Comparison of ENCODE assay signal across 21 mouse cellular contexts in the genomic region with DNA sequence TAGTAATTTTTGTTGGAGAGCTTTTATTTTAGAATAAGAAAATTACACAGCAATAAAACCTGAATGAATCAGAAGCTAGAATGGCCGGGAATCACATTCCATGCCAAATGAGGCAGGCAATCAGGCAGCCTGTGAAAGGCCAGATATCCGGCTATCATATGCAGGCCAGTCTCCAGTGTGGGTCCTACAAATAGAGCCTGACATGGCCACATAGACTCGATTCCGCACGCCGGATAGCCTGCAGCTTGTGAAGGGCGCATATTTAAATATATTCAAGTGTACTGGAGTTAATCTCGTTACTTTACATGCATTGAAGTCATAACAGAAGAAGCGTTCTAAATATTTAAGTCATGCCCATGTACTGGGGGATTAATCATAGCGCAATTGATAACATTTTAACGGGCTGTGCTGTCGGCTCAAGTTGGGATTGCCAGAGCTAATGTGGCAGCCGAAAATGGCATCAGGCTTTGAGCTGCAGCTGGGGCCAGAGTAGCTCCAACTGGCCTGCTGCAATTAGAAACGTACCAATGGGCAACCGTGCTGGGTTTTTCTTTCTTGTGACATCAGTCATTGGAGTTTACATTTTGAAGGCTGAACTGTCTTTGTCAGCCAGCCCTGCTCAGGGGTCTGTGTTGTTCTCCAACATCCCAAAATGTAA.
DNase-seq lines count a peak whose midpoint lies in the region; ATAC-seq lines count a peak whose summit lies in the region.
"Had no signal": no experiment of that assay in that cellular context is flagged by ENCODE, and none has a peak within 500 bp of the region (broad histone marks: within the 10 kb centered on the region; RNA-seq: fewer than 3 reads in every experiment).

No protein-coding gene starts in this region.

- H3K4me2 ChIP-seq in forebrain, embryonic 12.5 days = no peak overlapping the region
- H3K4me2 ChIP-seq in forebrain, embryonic 14.5 days (ENCODE audit: low read length) = no peak overlapping the region
- no peak overlapping the region for H3K4me2 ChIP-seq in midbrain, embryonic 12.5 days (replicated peaks)
- H3K4me2 ChIP-seq in midbrain, embryonic 16.5 days (ENCODE audit: low read length) = no peak overlapping the region
- H3K4me2 ChIP-seq in hindbrain, embryonic 14.5 days (replicated peaks) = no peak overlapping the region
- H3K4me2 ChIP-seq in midbrain, embryonic 15.5 days = no peak overlapping the region
- H3K4me2 ChIP-seq: embryonic facial prominence, embryonic 15.5 days; heart, embryonic 11.5 days; limb, embryonic 15.5 days had no signal

- no peaks in the 10 kb centered on the region for H3K9me3 ChIP-seq in forebrain, embryonic 12.5 days
- no peaks in the 10 kb centered on the region for H3K9me3 ChIP-seq in forebrain, embryonic 14.5 days (replicated peaks; ENCODE audit: control insufficient read depth, low read length)
- no peaks in the 10 kb centered on the region for H3K9me3 ChIP-seq in midbrain, embryonic 12.5 days
- no peaks in the 10 kb centered on the region for H3K9me3 ChIP-seq in midbrain, embryonic 16.5 days (replicated peaks; ENCODE audit: control insufficient read depth, low read length, poor library complexity, severe bottlenecking)
- H3K9me3 ChIP-seq in hindbrain, embryonic 14.5 days (ENCODE audit: control insufficient read depth, low read length) = no peaks in the 10 kb centered on the region
- no peaks in the 10 kb centered on the region for H3K9me3 ChIP-seq in midbrain, embryonic 15.5 days
- H3K9me3 ChIP-seq: embryonic facial prominence, embryonic 15.5 days; limb, embryonic 15.5 days had no signal

- H3K27me3 ChIP-seq in forebrain, embryonic 12.5 days = peaks cover 46% of the 10 kb centered on the region
- peaks cover 45% of the 10 kb centered on the region for H3K27me3 ChIP-seq in forebrain, embryonic 14.5 days (replicated peaks; ENCODE audit: control insufficient read depth, insufficient read depth, low read length)
- H3K27me3 ChIP-seq in midbrain, embryonic 12.5 days = peaks cover 4% of the 10 kb centered on the region; the same call in 1 of the 2 replicates
- H3K27me3 ChIP-seq in midbrain, embryonic 16.5 days (ENCODE audit: control insufficient read depth, insufficient read depth, low read depth, low read length) = no peaks in the 10 kb centered on the region
- H3K27me3 ChIP-seq in hindbrain, embryonic 14.5 days (ENCODE audit: control insufficient read depth, insufficient read depth, low read length) = no peaks in the 10 kb centered on the region
- H3K27me3 ChIP-seq in midbrain, embryonic 15.5 days (replicated peaks) = no peaks in the 10 kb centered on the region
- H3K27me3 ChIP-seq: embryonic facial prominence, embryonic 15.5 days had no signal

- ATAC-seq in forebrain, embryonic 12.5 days (ENCODE audit: low FRiP score) = 0 out of 2 replicates have a peak, but pooled peaks have one; percentile 44
- ATAC-seq in forebrain, embryonic 14.5 days = no peak
- peak; percentile 61 for ATAC-seq in midbrain, embryonic 12.5 days (ENCODE audit: low FRiP score, low read depth)
- ATAC-seq in midbrain, embryonic 16.5 days = no peak; the same call in 1 of the 2 replicates
- ATAC-seq in hindbrain, embryonic 14.5 days (ENCODE audit: low FRiP score) = no peak
- ATAC-seq in midbrain, embryonic 15.5 days (replicated peaks) = no peak; the same call in 1 of the 2 replicates
- ATAC-seq: forebrain, embryonic 16.5 days had no signal

- H3K36me3 ChIP-seq in forebrain, embryonic 12.5 days (replicated peaks) = no peaks in the 10 kb centered on the region
- H3K36me3 ChIP-seq in forebrain, embryonic 14.5 days (ENCODE audit: control insufficient read depth, insufficient read depth, low read length) = no peaks in the 10 kb centered on the region
- 0 out of 2 replicates have a peak, but pooled peaks cover 2% of the 10 kb centered on the region for H3K36me3 ChIP-seq in midbrain, embryonic 12.5 days
- no peaks in the 10 kb centered on the region for H3K36me3 ChIP-seq in midbrain, embryonic 16.5 days (ENCODE audit: control insufficient read depth, insufficient read depth, low read length)
- peaks cover 10% of the 10 kb centered on the region; the same call in 1 of the 2 replicates for H3K36me3 ChIP-seq in hindbrain, embryonic 14.5 days (replicated peaks; ENCODE audit: control insufficient read depth, insufficient read depth)
- H3K36me3 ChIP-seq in midbrain, embryonic 15.5 days (replicated peaks) = no peaks in the 10 kb centered on the region
- H3K36me3 ChIP-seq: embryonic facial prominence, embryonic 15.5 days had no signal

- H3K4me3 ChIP-seq in forebrain, embryonic 12.5 days (replicated peaks) = no peak overlapping the region
- no peak overlapping the region for H3K4me3 ChIP-seq in forebrain, embryonic 14.5 days (ENCODE audit: low read depth, low read length)
- H3K4me3 ChIP-seq in midbrain, embryonic 12.5 days = no peak overlapping the region
- no peak overlapping the region for H3K4me3 ChIP-seq in midbrain, embryonic 16.5 days (ENCODE audit: low read depth, low read length)
- no peak overlapping the region for H3K4me3 ChIP-seq in hindbrain, embryonic 14.5 days (replicated peaks; ENCODE audit: low read length)
- H3K4me3 ChIP-seq in midbrain, embryonic 15.5 days = no peak overlapping the region
- H3K4me3 ChIP-seq: embryonic facial prominence, embryonic 15.5 days; left cerebral cortex, adult 2 months; limb, embryonic 15.5 days; myocyte had no signal

- DNase-seq in forebrain, embryonic 14.5 days (ENCODE audit: low spot score) = no peak
- no peak for DNase-seq in hindbrain, embryonic 14.5 days (ENCODE audit: low spot score)
- DNase-seq in right cerebral cortex, adult 18-20 months = no peak
- no peak for DNase-seq in frontal cortex, adult 2 months (ENCODE audit: extremely low spot score in 1 of 2, low spot score in 1 of 2)
- DNase-seq: adrenal gland, postnatal 14 days; cerebellum, adult 8-10 months; kidney, adult 2 months; lung, postnatal 4 days; right cerebral cortex, postnatal 4 days; thymus, postnatal 36 days had no signal

- peaks cover 48% of the 10 kb centered on the region for H3K4me1 ChIP-seq in forebrain, embryonic 12.5 days
- H3K4me1 ChIP-seq in forebrain, embryonic 14.5 days (ENCODE audit: control insufficient read depth, insufficient read depth, low read length) = peaks cover 8% of the 10 kb centered on the region; the same call in 1 of the 2 replicates
- H3K4me1 ChIP-seq in midbrain, embryonic 12.5 days = peaks cover 30% of the 10 kb centered on the region
- H3K4me1 ChIP-seq in midbrain, embryonic 16.5 days (ENCODE audit: control insufficient read depth, insufficient read depth, low read length) = peaks cover 18% of the 10 kb centered on the region; the same call in 1 of the 2 replicates
- peaks cover 71% of the 10 kb centered on the region for H3K4me1 ChIP-seq in hindbrain, embryonic 14.5 days (replicated peaks; ENCODE audit: control insufficient read depth, insufficient read depth, low read length)
- H3K4me1 ChIP-seq in midbrain, embryonic 15.5 days = peaks cover 56% of the 10 kb centered on the region

- H3K9ac ChIP-seq in forebrain, embryonic 12.5 days = no peak overlapping the region
- H3K9ac ChIP-seq in forebrain, embryonic 14.5 days (ENCODE audit: low read length) = no peak overlapping the region
- no peak overlapping the region for H3K9ac ChIP-seq in midbrain, embryonic 12.5 days (replicated peaks)
- H3K9ac ChIP-seq in midbrain, embryonic 16.5 days (ENCODE audit: low read depth, low read length) = no peak overlapping the region
- H3K9ac ChIP-seq in hindbrain, embryonic 14.5 days = no peak overlapping the region
- no peak overlapping the region for H3K9ac ChIP-seq in midbrain, embryonic 15.5 days
- H3K9ac ChIP-seq: embryonic facial prominence, embryonic 15.5 days; limb, embryonic 15.5 days had no signal

- 44% methylated on average over 15 of the region's 15 CpGs for WGBS in forebrain, embryonic 12.5 days
- WGBS in forebrain, embryonic 14.5 days = 41% methylated on average over 15 of the region's 15 CpGs
- WGBS in midbrain, embryonic 12.5 days = 46% methylated on average over 15 of the region's 15 CpGs
- 23% methylated on average over 15 of the region's 15 CpGs for WGBS in midbrain, embryonic 16.5 days
- WGBS in hindbrain, embryonic 14.5 days = 31% methylated on average over 15 of the region's 15 CpGs
- 31% methylated on average over 15 of the region's 15 CpGs for WGBS in midbrain, embryonic 15.5 days

- no peak overlapping the region for H3K27ac ChIP-seq in forebrain, embryonic 12.5 days
- no peak overlapping the region for H3K27ac ChIP-seq in forebrain, embryonic 14.5 days (ENCODE audit: low read depth, low read length)
- H3K27ac ChIP-seq in midbrain, embryonic 12.5 days (replicated peaks) = peak overlapping the region; percentile 5
- no peak overlapping the region for H3K27ac ChIP-seq in midbrain, embryonic 16.5 days (ENCODE audit: low read length)
- peak overlapping the region; percentile 75 for H3K27ac ChIP-seq in hindbrain, embryonic 14.5 days
- H3K27ac ChIP-seq in midbrain, embryonic 15.5 days = 0 out of 2 replicates have a peak overlapping the region, but pooled peaks have one; percentile 39
- H3K27ac ChIP-seq: embryonic facial prominence, embryonic 15.5 days; kidney, postnatal 0 days; left cerebral cortex, adult 2 months; limb, embryonic 15.5 days had no signal

Comparison
In these comparisons a context has a peak if more than half of its experiments do, and no peak if none do; other contexts are left out.
1. ATAC-seq: peak in forebrain, embryonic 12.5 days (single experiment) and midbrain, embryonic 12.5 days (single experiment); none in forebrain, embryonic 14.5 days (single experiment), midbrain, embryonic 16.5 days (single experiment), hindbrain, embryonic 14.5 days (single experiment) and midbrain, embryonic 15.5 days (single experiment).
2. H3K27ac ChIP-seq: peak in midbrain, embryonic 12.5 days (single experiment), hindbrain, embryonic 14.5 days (single experiment) and midbrain, embryonic 15.5 days (single experiment); none in forebrain, embryonic 12.5 days (single experiment), forebrain, embryonic 14.5 days (single experiment) and midbrain, embryonic 16.5 days (single experiment).